Mouse (Mus musculus) thymus, postnatal 0 days (tissue): ENCODE data around the gene Atp1a2. TPM values are rescaled to one million over a fixed set of nuclear protein-coding genes. Genes with fewer than 3 reads are reported as not detected.
"Not testable (repeated sequence)": the region's sequence is repeated elsewhere in the genome, so short reads cannot be mapped to it uniquely, and the experiment has no call there.

Source experiments
- DNase-seq: peaks from one replicate; pipeline ENCODE4 v3.0.0-alpha.2; 2015; ENCODE audit warnings: low spot score
- polyA plus RNA-seq: library from polyadenylated mRNA; unstranded; fragments of >200 nt; fragmentation: Nextera tagmentation; extraction: Ambion mirVana; gene quantifications from 2 replicates; pipeline ENCODE4 v1.2.1, GENCODE M21; 2015

Atp1a2 gene
- polyA plus RNA-seq, 1 experiment from 2014 or later: 0.82 TPM

DNA sequence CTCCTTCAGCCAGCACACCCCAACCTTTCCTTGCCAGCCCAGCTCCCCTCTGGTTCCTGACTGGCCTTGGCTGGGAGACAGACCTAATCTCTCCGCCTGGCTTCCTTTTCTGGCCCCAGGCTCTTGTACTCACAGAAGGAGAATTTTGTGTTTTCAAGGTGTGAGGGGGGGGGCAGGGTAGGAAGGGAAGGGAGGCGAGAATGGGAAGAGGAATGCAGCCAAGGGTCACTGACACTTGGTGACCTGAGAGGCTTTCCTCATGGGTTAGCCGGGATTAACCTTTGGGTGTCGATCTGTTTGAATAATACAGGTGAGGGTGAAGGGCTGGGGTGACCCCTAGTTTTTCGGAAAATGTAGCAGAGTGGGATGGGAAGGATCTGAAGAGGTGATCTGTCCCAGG, 23.7 kb downstream of the Atp1a2 start:
- no peak for DNase-seq

DNA sequence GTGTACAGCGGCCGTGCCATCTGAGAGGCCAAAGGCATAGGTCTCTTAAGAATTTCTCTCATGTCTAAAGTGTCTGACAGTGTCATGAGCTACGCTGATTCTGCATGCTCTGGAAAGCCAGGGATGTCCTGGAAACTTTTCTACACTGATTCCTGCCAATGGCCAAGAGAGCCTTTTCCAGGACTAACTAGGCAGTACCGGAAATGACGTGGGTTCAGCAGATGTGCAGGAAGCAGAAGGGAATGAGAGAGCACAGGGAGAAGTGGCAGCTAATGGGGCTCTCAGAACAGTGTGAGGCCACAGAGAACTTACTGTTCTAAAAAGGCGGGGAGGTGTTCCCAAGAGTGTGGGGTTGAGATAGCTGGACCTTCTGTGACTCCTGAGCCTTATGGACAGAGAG, 24.5 kb downstream of the Atp1a2 start:
- no peak for DNase-seq

DNA sequence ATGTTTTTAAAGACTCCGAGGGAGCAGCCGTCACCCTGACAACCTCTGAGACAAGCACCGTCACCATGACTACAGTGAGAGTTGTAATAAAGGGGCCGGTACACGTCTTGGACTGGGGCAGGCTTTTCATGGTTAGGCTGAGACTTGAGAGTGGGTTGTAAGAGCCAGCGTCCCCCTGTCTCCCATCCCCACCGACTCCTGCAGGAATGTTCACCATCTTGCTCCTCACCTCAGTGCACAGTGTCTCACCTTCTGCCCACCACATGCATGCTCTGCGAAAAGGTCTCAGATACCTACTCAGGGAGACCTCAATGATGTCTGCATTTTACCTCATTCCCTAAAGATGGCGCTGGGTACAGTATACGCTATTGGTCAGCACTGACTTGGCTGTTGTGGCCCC, 26.1 kb downstream of the Atp1a2 start:
- DNase-seq: no peak

DNA sequence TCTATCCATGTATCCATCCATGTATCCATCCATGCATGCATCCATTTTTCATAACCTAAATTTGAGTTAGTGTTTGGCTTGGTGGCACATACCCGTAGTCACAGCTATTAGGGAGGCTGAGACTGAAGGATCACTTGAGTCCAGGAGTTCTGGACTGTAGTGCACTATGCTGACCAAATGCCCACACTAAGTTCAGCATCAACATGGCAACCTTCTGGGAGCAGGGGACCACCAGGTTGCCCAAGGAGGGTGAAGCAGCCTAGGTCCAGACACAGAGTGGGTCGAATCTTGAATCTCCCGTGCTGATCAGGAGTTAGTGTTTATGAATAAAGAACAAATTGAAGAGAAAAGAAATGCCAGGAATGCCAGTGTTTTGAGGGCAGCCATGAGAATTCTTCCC, 26.7 kb downstream of the Atp1a2 start:
- DNase-seq: no peak

DNA sequence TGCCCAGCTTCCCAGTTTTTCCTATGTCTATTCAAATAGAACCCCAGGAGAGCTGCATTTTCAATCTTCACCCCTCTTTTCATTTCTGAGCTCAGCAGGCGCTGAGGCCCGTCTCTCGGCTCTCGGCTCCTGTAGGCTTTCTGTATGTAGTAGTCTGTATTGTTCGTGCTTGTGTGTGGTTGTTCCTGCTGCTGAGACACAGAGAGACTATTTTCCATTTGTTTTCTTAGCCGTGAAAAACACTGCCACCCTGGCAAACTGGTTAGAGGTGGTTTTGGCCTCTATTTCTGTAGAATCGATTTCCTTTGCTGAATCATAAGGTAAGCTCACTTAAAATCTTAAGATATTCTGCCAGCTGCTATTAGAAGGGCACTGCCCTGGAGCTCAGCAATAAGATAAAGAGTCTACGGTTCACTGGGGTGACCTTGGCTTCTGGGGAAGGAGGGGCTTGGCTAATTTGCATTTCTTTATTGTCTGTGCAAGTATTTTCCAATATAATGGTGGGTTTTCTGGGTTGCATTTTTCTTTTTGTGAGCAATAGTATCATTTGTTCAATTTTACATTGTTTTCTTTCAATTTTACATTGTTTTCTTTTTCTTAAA, 36.3 kb downstream of the Atp1a2 start, which contains the start of gene Igsf8:
Gene Igsf8 (plus strand): TSS at position 165 of the 602 bp plus-strand sequence.
- no peak for DNase-seq

DNA sequence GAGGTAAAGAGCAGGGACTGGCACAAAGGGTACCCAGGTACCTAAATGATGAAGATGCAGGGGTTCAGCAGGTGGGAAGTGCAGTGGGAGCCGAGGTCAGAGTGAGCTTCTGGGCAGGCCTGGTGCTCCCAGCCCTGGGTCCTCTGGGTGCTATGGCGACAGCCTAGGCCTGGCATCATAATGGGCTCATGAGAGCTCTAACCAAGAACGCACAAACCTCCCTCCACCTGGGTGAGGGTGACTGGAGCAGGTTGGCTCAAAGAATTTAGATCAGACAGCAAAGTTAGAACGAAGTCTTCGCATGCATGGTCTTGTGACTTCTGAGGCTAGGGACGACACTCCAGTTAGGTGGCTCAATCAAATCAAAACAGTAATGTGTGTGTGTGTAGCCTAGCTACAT, 39.5 kb downstream of the Atp1a2 start, which contains the start of gene Atp1a4:
Gene Atp1a4 (minus strand): TSS at position 101 of the 400 bp plus-strand sequence.
- no peak for DNase-seq

DNA sequence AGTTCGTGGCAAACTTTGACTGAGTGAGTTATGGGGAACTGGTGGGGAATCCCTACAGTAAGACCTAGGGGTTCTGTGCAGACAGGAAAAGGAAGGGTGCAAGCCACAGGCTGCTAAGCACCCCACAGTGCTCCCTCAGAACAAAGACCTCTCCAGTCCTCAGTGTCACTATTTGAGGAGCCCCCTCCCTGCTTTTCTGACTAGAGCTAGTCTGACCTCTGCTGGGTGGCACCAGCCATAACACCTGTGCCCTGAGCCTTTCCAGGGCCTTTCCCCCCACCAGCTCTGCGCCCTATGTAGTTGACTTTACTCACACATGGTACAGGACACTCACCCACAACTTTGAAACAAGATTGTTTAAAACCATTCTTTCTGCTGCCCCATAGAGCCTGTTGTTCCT, 50.2 kb downstream of the Atp1a2 start:
- DNase-seq: peak; percentile 67

DNA sequence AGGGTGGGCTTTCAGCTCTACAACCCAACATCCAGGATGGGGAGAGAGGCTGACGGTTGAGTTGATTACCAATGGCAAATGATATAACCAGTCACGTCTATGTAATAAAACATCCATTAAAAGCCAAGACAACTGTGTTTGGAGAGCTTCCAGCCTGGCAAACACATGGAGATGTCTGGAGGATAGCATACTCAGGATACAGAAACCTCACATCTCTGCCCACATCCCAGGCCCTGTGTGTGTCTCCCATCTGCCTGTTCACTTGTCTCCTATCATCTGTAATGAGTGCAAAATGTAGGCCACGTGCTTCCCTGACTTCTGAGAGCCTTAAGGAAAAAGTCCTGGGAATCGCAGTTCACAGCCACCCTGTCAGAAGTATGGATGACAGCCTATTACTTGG, 50.6 kb downstream of the Atp1a2 start:
- no peak for DNase-seq

DNA sequence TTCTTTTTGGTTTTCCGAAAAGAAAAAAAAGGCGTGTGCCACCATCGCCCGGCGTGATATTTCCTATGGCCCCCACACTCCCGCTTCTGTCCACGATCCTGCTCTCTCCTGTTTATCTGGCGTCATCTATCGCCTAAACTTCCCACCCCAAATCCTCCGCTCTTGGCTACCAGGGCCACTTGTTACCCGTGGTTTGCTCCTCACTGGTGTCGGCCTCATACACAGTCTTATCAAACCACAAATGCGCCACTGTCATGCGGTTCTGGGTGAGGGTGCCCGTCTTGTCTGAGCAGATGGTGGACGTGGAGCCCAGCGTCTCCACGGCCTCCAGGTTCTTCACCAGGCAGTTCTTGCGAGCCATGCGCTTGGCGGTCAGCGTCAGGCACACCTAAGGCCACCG, 53.2 kb downstream of the Atp1a2 start:
- DNase-seq: not testable (repeated sequence)

DNA sequence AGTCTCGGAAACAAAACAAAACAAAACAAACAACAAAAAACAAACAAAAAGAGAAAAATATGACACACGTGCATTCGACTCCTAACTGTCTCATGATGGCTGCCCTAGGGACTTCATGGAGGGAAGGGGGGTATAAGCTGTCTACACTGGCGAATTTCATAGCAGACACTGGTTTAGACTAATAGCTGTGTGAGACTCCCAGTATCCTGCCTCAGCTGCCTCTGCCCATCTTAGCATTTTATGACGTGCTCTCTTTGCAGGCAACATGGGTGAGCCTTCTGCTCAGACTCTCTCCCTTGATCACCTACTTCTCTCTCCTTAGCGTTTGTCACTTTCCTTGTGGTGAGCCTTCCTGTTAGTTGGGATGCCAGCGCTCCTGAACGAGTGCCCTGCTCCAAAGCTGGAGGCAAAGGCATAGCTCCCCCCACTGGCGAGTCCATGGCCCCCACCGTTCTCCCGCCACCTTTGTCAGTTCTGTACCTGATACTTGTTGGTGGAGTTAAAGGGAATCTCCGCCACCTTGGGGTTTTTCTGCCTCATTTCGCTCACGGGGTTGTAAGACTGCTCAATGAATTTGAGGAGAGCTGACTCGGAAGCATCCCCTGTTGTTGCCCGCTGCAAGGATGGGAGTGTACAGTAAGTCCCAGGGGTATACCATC, 54.2 kb downstream of the Atp1a2 start:
- DNase-seq: no peak

DNA sequence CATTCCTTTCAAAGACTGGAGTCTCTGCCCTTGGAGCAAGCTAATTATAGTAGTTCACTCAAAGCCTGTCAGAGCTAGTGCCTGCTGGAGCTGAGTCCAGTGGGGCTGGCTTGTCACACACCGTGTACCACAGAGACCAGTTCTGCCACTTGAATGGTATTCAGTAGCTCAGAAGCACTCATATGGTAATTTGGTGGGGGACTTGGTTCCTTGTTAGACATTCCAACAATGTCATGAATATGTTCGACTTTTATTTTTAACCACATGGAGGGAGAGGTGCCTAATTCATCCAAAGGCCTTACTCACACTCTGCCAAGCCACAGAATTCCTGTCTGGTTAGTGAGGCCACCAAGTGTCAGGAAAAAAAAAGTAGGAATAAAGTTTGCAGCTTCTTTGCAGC, 55.5 kb downstream of the Atp1a2 start:
- no peak for DNase-seq

DNA sequence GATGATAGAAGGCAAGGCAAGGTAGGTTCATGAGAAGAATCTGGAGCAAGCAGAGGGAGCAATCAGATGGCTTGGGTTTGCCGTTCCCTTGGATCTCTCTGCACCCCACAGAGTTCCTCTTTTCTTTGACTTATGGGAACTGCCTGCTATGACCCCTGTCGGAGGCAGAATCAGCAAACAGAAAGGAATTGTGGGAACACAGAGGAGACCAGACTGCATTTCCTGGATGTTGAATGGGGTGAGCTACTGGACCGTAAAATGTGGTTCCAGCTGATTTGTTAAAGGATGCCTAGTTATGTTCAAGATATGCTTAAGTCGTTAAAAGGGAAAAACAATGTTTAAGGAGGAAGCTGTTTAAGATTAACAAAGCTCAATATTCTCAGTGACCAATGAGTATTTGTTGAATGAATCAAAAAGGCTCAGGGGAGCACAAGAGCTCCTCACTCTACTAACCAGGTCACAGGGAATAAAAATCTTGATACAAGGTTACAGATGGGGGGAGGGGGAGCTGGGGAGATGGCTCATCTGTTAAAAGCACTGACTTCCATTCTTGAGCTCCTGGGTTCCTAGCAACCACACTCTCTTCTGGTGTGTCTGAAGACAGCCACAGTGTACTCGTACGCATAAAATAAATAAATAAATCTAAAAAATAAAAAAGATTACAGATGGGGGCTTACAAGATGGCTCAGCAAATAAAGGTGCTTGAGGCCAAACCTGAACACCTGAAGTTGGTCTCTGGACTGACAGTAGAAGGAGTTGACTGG, 56.7 kb downstream of the Atp1a2 start:
- DNase-seq: no peak

DNA sequence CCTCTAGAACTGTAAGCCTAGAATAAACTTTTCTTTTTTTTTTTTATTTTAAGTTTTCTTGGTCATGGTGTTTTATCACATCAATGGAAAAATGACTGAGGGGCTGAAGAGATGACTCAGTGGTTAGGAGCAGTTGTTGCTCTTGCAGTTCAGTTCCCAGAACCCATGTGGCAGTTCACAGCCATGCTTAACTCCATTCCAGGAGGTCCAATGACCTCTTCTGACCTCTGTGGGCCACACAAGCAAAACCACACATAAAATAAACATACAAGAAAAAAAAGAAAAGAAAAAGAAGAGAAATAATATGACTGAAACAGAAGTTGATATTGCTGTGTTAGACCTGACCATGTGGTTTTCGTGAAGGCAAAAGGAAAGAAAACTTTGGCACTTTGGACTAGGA, 68.6 kb downstream of the Atp1a2 start:
- no peak for DNase-seq

DNA sequence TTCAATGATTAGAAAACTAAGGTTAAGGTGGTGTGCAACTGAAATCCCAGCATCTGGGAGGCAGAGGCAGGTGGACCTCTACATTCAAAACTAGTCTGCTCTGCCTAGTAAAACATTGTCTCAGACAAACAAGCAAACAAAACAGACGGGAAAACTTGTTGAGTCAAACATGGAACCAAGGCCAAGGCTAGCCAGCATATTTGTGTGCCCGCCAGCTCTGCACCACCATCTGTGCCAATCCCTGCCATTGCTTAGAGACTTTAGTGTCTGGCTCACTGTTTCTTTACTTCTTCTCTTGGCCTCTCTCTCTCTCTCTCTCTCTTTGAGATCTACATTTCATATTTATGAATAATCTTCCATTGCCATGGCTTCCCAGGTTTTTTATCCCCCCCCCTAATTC, 69.7 kb downstream of the Atp1a2 start:
- no peak for DNase-seq

Other genes with a start within 250 kb of the Atp1a2 start
- gene Nhlh1, start 240.5 kb downstream of the Atp1a2 start, polyA plus RNA-seq: not detected in 2 replicates
- gene Copa, start 215.5 kb downstream of the Atp1a2 start, polyA plus RNA-seq: 115 and 123 TPM in 2 replicates
- 69.2 and 75.0 TPM in 2 replicates for gene Ncstn, start 215.3 kb downstream of the Atp1a2 start, polyA plus RNA-seq
- gene Pex19, start 171.3 kb downstream of the Atp1a2 start, polyA plus RNA-seq: 73.9 and 74.0 TPM in 2 replicates
- 93.2 and 103 TPM in 2 replicates for gene Dcaf8, start 150.0 kb downstream of the Atp1a2 start, polyA plus RNA-seq
- gene Pea15a, start 91.3 kb downstream of the Atp1a2 start, polyA plus RNA-seq: 31.1 and 32.8 TPM in 2 replicates
- 1.4 and 2.0 TPM in 2 replicates for gene Casq1, start 78.2 kb downstream of the Atp1a2 start, polyA plus RNA-seq
- not detected in 2 replicates for gene Atp1a4, start 39.6 kb downstream of the Atp1a2 start, polyA plus RNA-seq
- gene Igsf8, start 36.4 kb downstream of the Atp1a2 start, polyA plus RNA-seq: 24.2 and 28.4 TPM in 2 replicates
- 0.09 TPM in 2 replicates for gene Kcnj9, start 31.3 kb upstream of the Atp1a2 start, polyA plus RNA-seq
- 0.15 and 0.17 TPM in 2 replicates for gene Kcnj10, start 43.1 kb upstream of the Atp1a2 start, polyA plus RNA-seq
- gene Pigm, start 78.5 kb upstream of the Atp1a2 start, polyA plus RNA-seq: 5.6 and 6.5 TPM in 2 replicates
- gene Slamf9, start 177.3 kb upstream of the Atp1a2 start, polyA plus RNA-seq: 1.2 and 1.4 TPM in 2 replicates
- gene Igsf9, start 183.7 kb upstream of the Atp1a2 start, polyA plus RNA-seq: 2.4 and 2.5 TPM in 2 replicates
- gene Tagln2, start 202.0 kb upstream of the Atp1a2 start, polyA plus RNA-seq: 151 and 180 TPM in 2 replicates
- 1.6 and 1.9 TPM in 2 replicates for gene Cfap45, start 222.7 kb upstream of the Atp1a2 start, polyA plus RNA-seq